Mouse (Mus musculus) ovary, postnatal 36 days (tissue): ENCODE measurements at regions not wholly inside any gene's neighbourhood (a gene's known extent, or its start where the extent isn't known, plus 50 kb on each side); places are given as distances from the start of the nearest gene placed in this dataset.
"Not testable (repeated sequence)": the region's sequence is repeated elsewhere in the genome, so short reads cannot be mapped to it uniquely, and the experiment has no call there.

Experiments used
- DNase-seq: peaks from one replicate; pipeline ENCODE4 v3.0.0; 2022; ENCODE audit warnings: low spot score, mixed read lengths

- DNase-seq: no peak
Measured at GRCm38 (mm10) chr2:117450172-117450865, 107.5 kb upstream of the Rasgrp1 start.

GRCm38 (mm10) chr2:117451818-117452217 is 109.0 kb upstream of the Rasgrp1 start:
- DNase-seq: no peak

GRCm38 (mm10) chr2:117455021-117455739 is 112.4 kb upstream of the Rasgrp1 start:
- no peak for DNase-seq

GRCm38 (mm10) chr2:117455740-117456455 is 113.1 kb upstream of the Rasgrp1 start:
- DNase-seq: no peak

GRCm38 (mm10) chr2:117456456-117457020 is 113.7 kb upstream of the Rasgrp1 start:
- no peak for DNase-seq

GRCm38 (mm10) chr2:117461541-117462290 is 118.9 kb upstream of the Rasgrp1 start:
- no peak for DNase-seq

- no peak for DNase-seq
Measured at GRCm38 (mm10) chr2:117474885-117475542, 132.2 kb upstream of the Rasgrp1 start.

- DNase-seq: no peak
Measured at GRCm38 (mm10) chr2:117475561-117475960, 132.8 kb upstream of the Rasgrp1 start.

- not testable (repeated sequence) for DNase-seq
Measured at GRCm38 (mm10) chr2:117477503-117477902, 134.7 kb upstream of the Rasgrp1 start.

- not testable (repeated sequence) for DNase-seq
Measured at GRCm38 (mm10) chr2:117479244-117480009, 136.6 kb upstream of the Rasgrp1 start.

GRCm38 (mm10) chr2:117486447-117486846 is 143.6 kb upstream of the Rasgrp1 start:
- no peak for DNase-seq

- no peak for DNase-seq
Measured at GRCm38 (mm10) chr2:117498565-117498964, 155.8 kb upstream of the Rasgrp1 start.

- DNase-seq: no peak
Measured at GRCm38 (mm10) chr2:117502611-117503010, 159.8 kb upstream of the Rasgrp1 start.

GRCm38 (mm10) chr2:117511737-117512136 is 168.9 kb upstream of the Rasgrp1 start:
- no peak for DNase-seq

GRCm38 (mm10) chr2:117512551-117512950 is 169.8 kb upstream of the Rasgrp1 start:
- DNase-seq: peak; percentile 12

- DNase-seq: no peak
Measured at GRCm38 (mm10) chr2:117524437-117524836, 181.6 kb upstream of the Rasgrp1 start.

- no peak for DNase-seq
Measured at GRCm38 (mm10) chr2:117538865-117539264, 196.1 kb upstream of the Rasgrp1 start.

GRCm38 (mm10) chr2:117539285-117539684 is 196.5 kb upstream of the Rasgrp1 start:
- DNase-seq: no peak

GRCm38 (mm10) chr2:117541471-117541870 is 198.7 kb upstream of the Rasgrp1 start:
- DNase-seq: peak; percentile 64

- peak; percentile 15 for DNase-seq
Measured at GRCm38 (mm10) chr2:117542298-117542697, 199.5 kb upstream of the Rasgrp1 start.
